Mouse (Mus musculus) liver, postnatal 0 days (tissue): ENCODE data around the gene Ddx24. TPM values are rescaled to one million over a fixed set of nuclear protein-coding genes. Genes with fewer than 3 reads are reported as not detected.
"Not testable (repeated sequence)": the region's sequence is repeated elsewhere in the genome, so short reads cannot be mapped to it uniquely, and the experiment has no call there.

Source experiments
- ATAC-seq: fragments of 200-750 bp; cut with Nextera tagmentation; 2 replicates; pipeline ENCODE4 v1.8.0; 2017; ENCODE audit warnings: mild to moderate bottlenecking, moderate library complexity
- DNase-seq: peaks from one replicate; pipeline ENCODE4 v3.0.0-alpha.2; 2016
- H3K27ac ChIP-seq: fragments of 300-500 bp; sonication (generic); 2 replicates; pipeline ENCODE4 v1.5.1; 2014; ENCODE audit warnings: antibody characterized with exemption, moderate library complexity, mild to moderate bottlenecking, low read depth
- H3K27me3 ChIP-seq: fragments of 300-500 bp; sonication (generic); 2 replicates; pipeline ENCODE4 v1.6.1; 2014; ENCODE audit warnings: low read length, control low read depth, mixed read lengths; ENCODE audit not compliant: insufficient read depth
- H3K36me3 ChIP-seq: fragments of 300-500 bp; sonication (generic); replicated peaks from 2 replicates; pipeline ENCODE4 v1.6.1; 2014; ENCODE audit warnings: mild to moderate bottlenecking, control low read depth, low read length, moderate library complexity, mixed read lengths; ENCODE audit not compliant: insufficient read depth
- H3K4me1 ChIP-seq: fragments of 300-500 bp; sonication (generic); 2 replicates; pipeline ENCODE4 v1.6.1; 2014; ENCODE audit warnings: antibody characterized with exemption, mild to moderate bottlenecking, control low read depth; ENCODE audit not compliant: insufficient read depth
- H3K4me2 ChIP-seq: fragments of 300-500 bp; sonication (generic); 2 replicates; pipeline ENCODE4 v1.6.1; 2014; ENCODE audit warnings: low read depth, mild to moderate bottlenecking, low read length, moderate library complexity, mixed read lengths
- H3K4me3 ChIP-seq: fragments of 300-500 bp; sonication (generic); 2 replicates; pipeline ENCODE4 v1.5.1; 2014; ENCODE audit warnings: low read depth, low read length
- H3K9ac ChIP-seq: fragments of 300-500 bp; sonication (generic); replicated peaks from 2 replicates; pipeline ENCODE4 v1.6.1; 2014; ENCODE audit warnings: mild to moderate bottlenecking, moderate library complexity
- H3K9me3 ChIP-seq: fragments of 300-500 bp; sonication (generic); 2 replicates; pipeline ENCODE4 v1.6.1; 2016; ENCODE audit warnings: mild to moderate bottlenecking, control low read depth, low read length, mixed read lengths
- CTCF ChIP-seq: sonication (generic); IDR thresholded peaks from 2 replicates; pipeline ENCODE4 v1.5.1; 2016; ENCODE audit warnings: antibody characterized with exemption, low read depth
- EP300 ChIP-seq: IDR thresholded peaks from 2 replicates; pipeline ENCODE4 v1.6.1; 2016; ENCODE audit warnings: antibody characterized with exemption, low read depth, mild to moderate bottlenecking
- WGBS: fragments of 180-500 bp; shearing (Covaris S2); extraction: QIAGEN DNeasy Blood & Tissue Kit; methylation state at CpG from one replicate; pipeline ENCODE4 v1.1.7; 2014; ENCODE audit not compliant: insufficient replicate concordance; 5-methylcytosine and 5-hydroxymethylcytosine counted together
- polyA plus RNA-seq: library from polyadenylated mRNA; unstranded; fragments of >200 nt; fragmentation: Nextera tagmentation; extraction: Ambion mirVana; gene quantifications from 2 replicates; pipeline ENCODE4 v1.2.1, GENCODE M21; 2015

Ddx24 gene
- 58.1 and 59.1 TPM in 2 replicates for polyA plus RNA-seq

- Histone ChIP-seq H3K9ac (peak within 1 kb of the TSS; percentile 93), H3K4me3 (peak within 1 kb of the TSS; percentile 94), H3K9me3 (no peaks in the 10 kb centered on the region), H3K27ac (peak within 1 kb of the TSS; percentile 82), H3K4me1 (peaks cover 22% of the 10 kb centered on the region), H3K27me3 (no peaks in the 10 kb centered on the region), H3K4me2 (peak within 1 kb of the TSS; percentile 82), H3K36me3 (peaks cover 18% of the 10 kb centered on the region)
- TF ChIP-seq CTCF (peak; percentile 95), EP300 (peak; percentile 64; the same call in 1 of the 2 replicates)
- ATAC-seq (peak; percentile 100), DNase-seq (peak; percentile 98)
- WGBS: 1% methylated on average over 33 of the region's 33 CpGs
Measured at GRCm38 (mm10) chr12:103425729-103426470, at the start of gene Ddx24. TSS of gene Ddx24 (minus strand) at chr12:103425830.

DNA sequence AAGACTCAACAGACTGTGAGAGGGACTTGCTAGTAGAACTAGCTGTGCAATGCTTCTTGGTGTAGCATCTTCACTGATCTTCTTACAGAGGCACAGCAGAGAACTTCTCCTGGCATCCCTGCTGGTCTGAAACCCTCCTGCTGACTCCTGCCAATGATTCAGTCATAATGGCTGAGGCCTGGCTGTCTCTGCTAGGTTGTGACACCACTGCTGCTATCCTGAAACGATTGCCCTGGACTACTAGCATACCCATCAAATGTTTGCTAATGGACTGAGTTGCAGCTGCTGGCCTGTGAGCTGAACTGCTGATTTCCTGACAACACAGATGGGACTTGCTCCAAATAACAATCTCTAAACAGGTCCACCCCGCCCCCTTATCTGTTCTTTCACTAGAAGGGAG, 48.9 kb upstream of the Ddx24 start:
- Histone ChIP-seq H3K9me3 (no peaks in the 10 kb centered on the region), H3K36me3 (no peaks in the 10 kb centered on the region), H3K4me1 (no peaks in the 10 kb centered on the region), H3K4me3 (no peak overlapping the region), H3K27ac (no peak overlapping the region), H3K9ac (no peak overlapping the region), H3K4me2 (no peak overlapping the region), H3K27me3 (no peaks in the 10 kb centered on the region)
- DNase-seq (no peak), ATAC-seq (no peak)
- TF ChIP-seq EP300 (no peak), CTCF (no peak)
- WGBS: 29% methylated on average over 2 of the region's 2 CpGs

DNA sequence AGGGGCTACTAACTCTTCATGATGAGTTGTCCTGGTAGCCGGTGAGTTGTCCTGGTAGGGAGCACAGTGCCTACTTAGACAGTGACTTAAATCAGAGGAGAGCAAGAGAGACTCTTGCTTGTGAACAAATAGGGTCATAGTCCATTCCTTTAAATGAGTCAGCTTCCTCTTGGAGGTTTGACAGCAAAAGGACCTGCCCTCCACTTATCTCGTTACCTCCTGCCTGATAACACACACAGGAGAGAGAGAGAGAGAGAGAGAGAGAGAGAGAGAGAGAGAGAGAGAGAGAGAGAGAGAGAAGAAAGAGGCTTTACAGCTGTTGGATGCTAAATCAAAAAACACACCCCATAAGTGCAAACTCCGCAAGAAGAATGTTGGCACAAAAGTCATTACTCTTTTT, 31.5 kb upstream of the Ddx24 start, which contains the start of gene Ifi27l2b:
Gene Ifi27l2b, minus strand, starts transcription at position 84 of the 400 bp plus-strand sequence.
- Histone ChIP-seq H3K27ac (no peak within 1 kb of the TSS), H3K9me3 (no peaks in the 10 kb centered on the region), H3K36me3 (no peaks in the 10 kb centered on the region), H3K4me3 (no peak within 1 kb of the TSS), H3K9ac (no peak within 1 kb of the TSS), H3K4me2 (no peak within 1 kb of the TSS), H3K27me3 (no peaks in the 10 kb centered on the region), H3K4me1 (no peaks in the 10 kb centered on the region)
- ATAC-seq (no peak), DNase-seq (no peak)
- WGBS: 60% methylated on average over 3 of the region's 3 CpGs
- no peak for TF ChIP-seq CTCF

DNA sequence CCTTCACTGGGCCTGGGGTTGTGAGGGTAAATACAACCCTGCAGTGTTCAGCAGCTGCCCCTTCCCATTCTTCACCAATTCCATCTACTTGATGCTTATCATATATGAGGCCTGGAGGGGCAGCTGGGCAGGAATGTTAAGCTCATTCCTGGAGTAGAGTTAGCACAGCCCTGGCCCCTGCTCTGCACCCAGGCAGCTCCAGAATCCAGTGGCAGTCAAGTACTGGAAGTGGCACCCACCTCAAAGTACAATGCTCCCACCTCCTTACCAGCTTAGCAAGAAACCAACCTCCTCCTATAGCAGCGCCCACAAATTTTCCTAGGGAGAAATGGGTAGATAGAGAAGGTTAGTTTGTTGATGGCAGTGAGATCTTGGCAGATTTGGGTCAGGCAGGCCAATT, 31.1 kb upstream of the Ddx24 start:
- H3K4me2 ChIP-seq, H3K9me3 ChIP-seq, H3K4me3 ChIP-seq, H3K27ac ChIP-seq, H3K4me1 ChIP-seq, H3K27me3 ChIP-seq, H3K36me3 ChIP-seq, H3K9ac ChIP-seq, ATAC-seq, DNase-seq: not testable (repeated sequence)
- WGBS: no CpG with 5 or more reads among the region's 1 CpGs

- H3K9ac ChIP-seq: no peak overlapping the region
- no peaks in the 10 kb centered on the region for H3K9me3 ChIP-seq
- no peaks in the 10 kb centered on the region for H3K36me3 ChIP-seq
- H3K4me3 ChIP-seq: no peak overlapping the region
- TF ChIP-seq EP300: no peak
- no peak for TF ChIP-seq CTCF
- no peaks in the 10 kb centered on the region for H3K4me1 ChIP-seq
- no peaks in the 10 kb centered on the region for H3K27me3 ChIP-seq
- no peak overlapping the region for H3K4me2 ChIP-seq
- no peak overlapping the region for H3K27ac ChIP-seq
- ATAC-seq (no peak), DNase-seq (no peak)
Measured at GRCm38 (mm10) chr12:103453361-103453760, 27.7 kb upstream of the Ddx24 start.

DNA sequence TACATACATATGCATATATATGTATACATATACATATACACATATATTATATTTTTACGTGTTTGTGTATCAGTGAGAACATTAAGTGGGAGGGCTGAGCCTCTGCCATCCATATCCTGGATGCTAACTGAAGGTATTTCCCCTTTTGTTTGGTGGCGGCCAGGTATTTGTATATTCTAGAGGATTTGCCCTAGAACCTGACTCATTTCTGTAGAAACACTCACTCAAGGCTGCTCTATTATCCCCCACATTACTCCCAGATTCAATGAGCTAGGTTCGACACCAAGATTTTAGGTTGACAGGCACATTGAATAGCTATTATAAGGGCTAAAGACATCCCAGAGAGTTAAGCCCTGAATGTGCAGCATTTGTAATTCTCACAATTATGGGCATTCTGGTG, 19.4 kb upstream of the Ddx24 start:
- H3K4me2 ChIP-seq: no peak overlapping the region
- H3K27me3 ChIP-seq: no peaks in the 10 kb centered on the region
- no peak overlapping the region for H3K4me3 ChIP-seq
- no peak for TF ChIP-seq CTCF
- TF ChIP-seq EP300: no peak
- H3K36me3 ChIP-seq: 0 out of 2 replicates have a peak, but pooled peaks cover under 1% of the 10 kb centered on the region
- H3K4me1 ChIP-seq: no peaks in the 10 kb centered on the region
- no peak for ATAC-seq
- H3K27ac ChIP-seq: no peak overlapping the region
- 67% methylated on average over 3 of the region's 3 CpGs for WGBS
- H3K9ac ChIP-seq: no peak overlapping the region
- H3K9me3 ChIP-seq: no peaks in the 10 kb centered on the region
- no peak for DNase-seq

- not testable (repeated sequence) for H3K9ac ChIP-seq, H3K36me3 ChIP-seq, H3K27me3 ChIP-seq, H3K4me2 ChIP-seq, DNase-seq, H3K27ac ChIP-seq, H3K4me3 ChIP-seq, H3K9me3 ChIP-seq, H3K4me1 ChIP-seq, ATAC-seq
- WGBS: 34% methylated on average over 6 of the region's 7 CpGs
Measured at GRCm38 (mm10) chr12:103444261-103444660, 18.6 kb upstream of the Ddx24 start.
